Mouse (Mus musculus) lung, embryonic 16.5 days (tissue): ENCODE results near the gene Wdr74. TPM values are rescaled to one million over a fixed set of nuclear protein-coding genes. Genes with fewer than 3 reads are reported as not detected.
"Not testable (repeated sequence)": the region's sequence is repeated elsewhere in the genome, so short reads cannot be mapped to it uniquely, and the experiment has no call there.

Experiments
- ATAC-seq: fragments of 200-750 bp; cut with Nextera tagmentation; 2 replicates; pipeline ENCODE4 v1.8.0; 2017; ENCODE audit warnings: low read depth, mild to moderate bottlenecking, moderate library complexity
- H3K27ac ChIP-seq: fragments of 300-500 bp; sonication (generic); 2 replicates; pipeline ENCODE4 v1.5.1; 2014; ENCODE audit warnings: mild to moderate bottlenecking, control low read depth, low read length
- H3K27me3 ChIP-seq: fragments of 300-500 bp; sonication (generic); 2 replicates; pipeline ENCODE4 v1.6.1; 2014; ENCODE audit warnings: low read depth, low read length, mixed read lengths; ENCODE audit not compliant: control insufficient read depth, insufficient read depth
- H3K36me3 ChIP-seq: fragments of 300-500 bp; sonication (generic); 2 replicates; pipeline ENCODE4 v1.6.1; 2014; ENCODE audit warnings: low read length; ENCODE audit not compliant: control insufficient read depth, insufficient read depth
- H3K4me1 ChIP-seq: fragments of 300-500 bp; sonication (generic); replicated peaks from 2 replicates; pipeline ENCODE4 v1.6.1; 2014; ENCODE audit warnings: low read length, mixed read lengths; ENCODE audit not compliant: control insufficient read depth, insufficient read depth
- H3K4me2 ChIP-seq: fragments of 300-500 bp; sonication (generic); 2 replicates; pipeline ENCODE4 v1.6.1; 2014; ENCODE audit warnings: low read depth, low read length, control low read depth
- H3K4me3 ChIP-seq: fragments of 300-500 bp; sonication (generic); 2 replicates; pipeline ENCODE4 v1.5.1; 2014; ENCODE audit warnings: mild to moderate bottlenecking, low read length, control low read depth
- H3K9ac ChIP-seq: fragments of 300-500 bp; sonication (generic); 2 replicates; pipeline ENCODE4 v1.6.1; 2014; ENCODE audit warnings: low read length, control low read depth
- H3K9me3 ChIP-seq: fragments of 300-500 bp; sonication (generic); 2 replicates; pipeline ENCODE4 v1.6.1; 2016; ENCODE audit warnings: low read length; ENCODE audit not compliant: control insufficient read depth
- WGBS: fragments of 180-500 bp; shearing (Covaris S2); extraction: QIAGEN DNeasy Blood & Tissue Kit; methylation state at CpG from one replicate; pipeline ENCODE4 v1.1.7; 2014; 5-methylcytosine and 5-hydroxymethylcytosine counted together
- polyA plus RNA-seq: library from polyadenylated mRNA; unstranded; fragments of >200 nt; fragmentation: Nextera tagmentation; extraction: Ambion mirVana; gene quantifications from 2 replicates; pipeline ENCODE4 v1.2.1, GENCODE M21; 2015

The Wdr74 gene
- polyA plus RNA-seq, 1 experiment from 2014 or later = 78.9 TPM

DNA sequence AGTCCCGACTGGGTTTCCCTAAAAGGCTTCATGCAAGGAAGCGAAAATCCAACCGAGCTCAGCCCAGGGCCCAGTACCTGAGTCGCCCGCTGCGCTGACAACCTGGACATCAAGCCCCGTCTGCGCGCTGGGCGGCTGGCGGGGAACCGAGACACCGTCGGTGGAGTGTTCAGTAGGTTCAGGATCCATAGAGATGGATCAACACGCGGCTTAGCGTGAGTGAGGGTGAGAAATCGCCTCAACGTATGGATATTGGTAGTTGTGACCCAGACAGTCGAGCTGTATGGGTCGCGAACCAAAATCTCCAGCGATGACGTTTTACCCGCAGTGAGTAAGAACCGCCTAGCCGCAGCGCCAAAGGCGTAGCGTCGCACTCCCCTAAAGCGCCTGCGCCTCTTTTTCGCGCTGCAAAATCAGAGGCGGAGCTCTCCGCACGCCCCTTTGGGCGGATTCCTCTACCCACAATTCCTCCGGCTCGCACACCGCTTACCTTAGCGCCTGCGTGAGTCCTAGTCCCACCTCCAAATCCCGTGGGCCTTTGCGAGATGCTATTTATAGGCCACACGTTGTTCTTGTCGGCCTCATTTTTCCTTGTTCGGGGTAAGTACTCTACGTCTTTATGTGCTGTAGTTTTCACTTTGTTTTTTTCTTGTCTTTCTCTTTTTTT is 12.6 kb upstream of the Wdr74 start, which contains the start of gene Slc3a2:
Slc3a2 (minus strand) TSS at position 463 of the 667 bp plus-strand sequence.
- H3K4me2 ChIP-seq = peak within 1 kb of the TSS; percentile 81
- peak within 1 kb of the TSS; percentile 95 for H3K4me3 ChIP-seq
- peaks cover 24% of the 10 kb centered on the region for H3K36me3 ChIP-seq
- H3K27me3 ChIP-seq = no peaks in the 10 kb centered on the region
- peak; percentile 98 for ATAC-seq
- H3K4me1 ChIP-seq = peaks cover 18% of the 10 kb centered on the region
- H3K9ac ChIP-seq = peak within 1 kb of the TSS; percentile 98
- H3K9me3 ChIP-seq = no peaks in the 10 kb centered on the region
- H3K27ac ChIP-seq = peak within 1 kb of the TSS; percentile 96
- under 1% methylated on average over 50 of the region's 50 CpGs for WGBS

DNA sequence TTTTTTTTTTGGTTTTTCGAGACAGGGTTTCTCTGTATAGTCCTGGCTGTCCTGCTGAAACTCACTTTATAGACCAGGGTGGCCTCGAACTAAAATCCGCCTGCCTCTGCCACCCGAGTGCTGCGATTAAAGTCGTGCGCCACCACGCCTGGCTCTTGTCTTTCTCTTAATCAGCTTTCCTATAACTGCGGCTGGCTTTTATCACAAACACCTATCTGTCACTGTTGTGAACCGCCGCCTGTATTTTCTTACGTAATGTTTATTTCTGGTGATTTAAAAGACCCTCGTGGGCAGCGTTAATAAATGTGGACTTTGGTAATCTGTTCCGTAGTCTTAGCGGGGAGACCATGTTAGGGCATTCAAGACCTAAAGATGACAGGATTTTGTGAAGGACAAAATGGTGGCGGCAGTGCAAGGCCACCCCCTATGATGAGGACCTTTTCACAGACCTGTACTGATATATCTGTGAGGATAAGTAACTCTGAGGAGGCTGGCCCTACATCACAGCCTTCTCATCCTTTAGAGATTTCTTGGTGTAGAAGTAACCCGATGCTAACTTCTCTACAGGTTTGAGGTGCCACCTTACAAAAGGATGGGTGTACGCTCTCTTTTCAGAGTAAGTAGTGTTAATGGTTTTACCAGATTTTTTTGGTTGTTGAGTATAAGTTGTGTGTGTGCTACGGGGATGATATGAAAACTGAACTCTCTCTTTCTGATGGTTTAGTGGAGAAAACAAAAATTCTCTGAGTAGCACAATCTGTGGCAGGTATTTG is 11.9 kb upstream of the Wdr74 start:
- peak overlapping the region; percentile 81 for H3K4me2 ChIP-seq
- under 1% methylated on average over 20 of the region's 20 CpGs for WGBS
- ATAC-seq = no peak
- H3K9me3 ChIP-seq = no peaks in the 10 kb centered on the region
- H3K4me3 ChIP-seq = peak overlapping the region; percentile 95
- H3K4me1 ChIP-seq = peaks cover 18% of the 10 kb centered on the region
- peak overlapping the region; percentile 98 for H3K9ac ChIP-seq
- peak overlapping the region; percentile 90 for H3K27ac ChIP-seq
- H3K27me3 ChIP-seq = no peaks in the 10 kb centered on the region
- peaks cover 24% of the 10 kb centered on the region for H3K36me3 ChIP-seq

DNA sequence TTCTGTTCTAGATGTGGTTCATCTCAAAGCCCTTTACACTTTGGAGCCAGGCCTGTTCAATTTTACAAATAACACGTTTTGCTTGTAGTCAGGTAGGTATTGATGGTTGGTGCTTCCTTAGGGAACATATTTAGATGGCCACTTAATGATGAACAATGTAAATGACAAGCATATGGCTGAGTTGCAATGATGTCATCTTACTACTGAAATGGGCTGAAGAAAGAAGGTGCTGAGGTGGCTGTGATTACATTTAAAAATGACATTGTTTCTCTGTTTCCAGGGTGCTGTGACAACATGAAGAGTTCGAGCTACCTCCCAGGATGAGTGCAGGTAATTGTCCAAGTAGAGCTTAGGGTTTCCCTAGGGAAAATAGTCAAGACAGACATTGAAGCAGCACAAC is 11.2 kb upstream of the Wdr74 start:
- Histone ChIP-seq H3K4me1 (peaks cover 18% of the 10 kb centered on the region), H3K4me2 (peak overlapping the region; percentile 81), H3K27me3 (no peaks in the 10 kb centered on the region), H3K27ac (peak overlapping the region; percentile 90), H3K9ac (peak overlapping the region; percentile 98), H3K9me3 (no peaks in the 10 kb centered on the region), H3K4me3 (peak overlapping the region; percentile 95), H3K36me3 (peaks cover 24% of the 10 kb centered on the region)
- ATAC-seq = no peak
- WGBS = 0% methylated on average over 2 of the region's 2 CpGs

DNA sequence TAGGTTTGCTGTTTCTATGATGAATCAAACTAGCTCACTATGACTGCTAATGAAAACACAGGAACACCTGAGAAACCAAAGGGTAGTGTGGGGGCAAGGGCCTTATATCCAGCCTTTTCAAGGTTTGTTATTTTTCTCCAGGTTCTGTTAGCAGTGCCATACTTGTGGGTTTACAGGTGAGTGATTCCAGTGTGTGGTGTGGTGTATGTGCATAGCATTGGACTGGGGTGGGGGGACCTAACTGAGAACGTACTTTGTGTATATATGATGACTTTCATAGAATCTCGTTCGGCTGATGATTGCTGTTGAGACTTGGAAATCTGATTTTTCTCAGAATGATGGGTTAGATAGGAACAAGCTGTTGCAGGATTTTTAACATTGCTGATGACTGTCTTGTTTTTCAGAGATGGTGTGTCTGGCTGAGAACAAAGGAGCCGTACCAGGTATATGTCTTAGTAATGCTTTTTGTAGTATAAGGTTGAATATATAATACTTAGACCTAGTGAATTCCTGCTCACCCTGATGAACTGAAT is 10.5 kb upstream of the Wdr74 start:
- peaks cover 18% of the 10 kb centered on the region for H3K4me1 ChIP-seq
- no peak overlapping the region for H3K27ac ChIP-seq
- peak overlapping the region; percentile 95 for H3K4me3 ChIP-seq
- peak overlapping the region; percentile 98 for H3K9ac ChIP-seq
- H3K36me3 ChIP-seq = peaks cover 24% of the 10 kb centered on the region
- H3K27me3 ChIP-seq = no peaks in the 10 kb centered on the region
- 36% methylated on average over 4 of the region's 4 CpGs for WGBS
- no peak for ATAC-seq
- H3K4me2 ChIP-seq = peak overlapping the region; percentile 81
- no peaks in the 10 kb centered on the region for H3K9me3 ChIP-seq

DNA sequence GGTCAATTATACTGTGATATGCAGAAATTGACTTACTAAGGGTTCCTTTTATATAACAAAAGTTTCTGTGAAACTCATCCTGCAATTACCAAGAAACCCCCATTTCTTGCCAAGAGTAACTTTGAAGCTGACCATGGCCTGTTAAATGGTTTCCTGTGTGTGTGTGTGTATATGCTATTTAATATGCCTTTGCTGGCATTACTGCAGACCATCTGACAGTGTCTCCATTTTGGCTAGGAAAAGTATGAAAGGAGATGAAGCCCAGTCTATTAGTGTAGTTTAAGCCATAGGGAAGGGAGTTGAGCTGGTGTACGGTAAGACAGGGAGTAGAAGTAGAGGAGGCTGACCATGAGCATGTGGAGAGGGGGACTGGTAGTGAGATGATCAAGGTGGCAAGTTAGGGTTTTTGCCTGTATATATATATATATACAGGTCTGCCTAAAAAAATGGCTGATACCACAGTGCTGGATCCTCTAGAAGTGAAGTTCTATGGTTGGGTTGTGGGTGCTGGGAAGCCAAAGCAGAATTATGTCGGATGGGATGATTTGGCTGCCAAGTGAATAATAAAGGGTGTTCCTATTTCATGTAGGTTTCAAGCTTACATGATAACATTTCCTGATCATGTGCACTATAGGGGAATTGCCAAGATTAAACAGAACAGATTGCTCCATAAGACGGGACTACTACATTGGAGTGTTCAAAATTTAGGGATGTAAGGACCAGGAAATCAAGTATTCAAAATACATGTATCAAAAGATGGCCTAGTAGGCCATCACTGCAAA is 8.8 kb upstream of the Wdr74 start:
- Histone ChIP-seq H3K27me3 (no peaks in the 10 kb centered on the region), H3K36me3 (peaks cover 24% of the 10 kb centered on the region), H3K27ac (no peak overlapping the region), H3K4me1 (peaks cover 17% of the 10 kb centered on the region), H3K4me3 (no peak overlapping the region), H3K4me2 (no peak overlapping the region), H3K9me3 (no peaks in the 10 kb centered on the region), H3K9ac (no peak overlapping the region)
- ATAC-seq = no peak
- whole genome bisulfite sequencing = 18% methylated on average over 3 of the region's 3 CpGs

DNA sequence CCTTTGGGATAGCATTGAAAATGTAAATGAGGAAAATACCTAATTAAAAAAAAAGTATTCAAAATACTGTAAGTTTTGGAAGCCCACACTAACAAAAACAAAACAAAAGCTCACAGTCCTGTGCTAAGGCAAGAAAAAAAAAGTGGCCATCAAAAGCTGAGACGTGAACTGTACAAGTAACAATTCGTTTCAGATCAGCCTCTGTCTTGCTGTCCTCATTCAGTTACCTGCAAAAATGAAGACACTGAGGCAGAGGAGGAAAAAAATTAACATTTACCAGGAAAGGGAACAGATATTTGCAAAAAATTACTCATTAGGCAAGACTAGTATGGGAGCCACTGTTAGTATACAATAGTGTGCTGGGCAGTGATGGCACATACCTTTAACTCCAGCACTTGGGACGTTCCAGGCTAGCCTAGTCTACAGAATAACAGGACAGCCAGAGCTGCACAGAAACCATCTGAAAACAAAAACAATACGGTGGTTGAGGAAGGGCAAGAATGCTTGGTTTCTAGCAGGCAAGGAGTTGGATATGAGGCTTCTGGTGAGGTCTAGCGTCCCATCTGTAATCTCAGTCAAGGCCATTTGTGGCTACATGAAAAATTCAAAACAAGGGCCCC is 8.0 kb upstream of the Wdr74 start:
- Histone ChIP-seq H3K4me2 (no peak overlapping the region), H3K27ac (no peak overlapping the region), H3K4me3 (no peak overlapping the region), H3K36me3 (peaks cover 24% of the 10 kb centered on the region), H3K9ac (no peak overlapping the region), H3K9me3 (no peaks in the 10 kb centered on the region), H3K27me3 (no peaks in the 10 kb centered on the region), H3K4me1 (peaks cover 12% of the 10 kb centered on the region)
- WGBS = 19% methylated on average over 5 of the region's 5 CpGs
- no peak for ATAC-seq

DNA sequence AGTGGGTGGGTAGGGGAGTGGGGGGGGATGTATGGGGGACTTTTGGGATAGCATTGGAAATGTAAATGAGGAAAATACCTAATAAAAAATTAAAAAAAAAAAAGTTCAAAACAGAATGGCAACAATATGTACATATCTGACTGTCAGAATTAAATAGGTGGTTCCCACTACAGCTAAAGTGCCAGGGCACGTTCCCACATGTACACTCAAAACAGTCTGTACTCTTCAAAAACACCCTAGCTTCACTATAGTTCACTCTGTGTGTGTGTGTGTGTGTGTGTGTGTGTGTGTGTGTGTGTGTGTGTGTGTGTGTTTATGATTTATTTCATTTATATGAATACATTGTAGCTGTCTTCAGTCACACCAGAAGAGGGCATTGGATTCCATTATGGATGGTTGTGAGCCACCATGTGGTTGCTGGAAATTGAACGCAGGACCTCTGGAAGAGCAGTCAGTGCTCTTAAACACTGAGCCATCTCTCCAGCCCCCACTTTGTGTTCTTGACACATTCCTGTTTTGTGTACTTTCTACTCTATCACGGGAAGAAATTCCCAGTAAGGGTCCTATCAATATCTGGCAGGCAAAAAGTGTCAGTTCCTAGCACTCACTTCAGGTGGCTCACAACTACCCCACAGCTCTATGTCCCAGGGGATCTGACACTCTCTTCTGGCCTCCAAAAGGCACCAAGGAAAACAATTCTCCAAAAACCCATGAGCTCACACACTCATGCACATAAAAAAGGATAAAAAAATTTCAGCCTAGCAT is 7.1 kb upstream of the Wdr74 start:
- H3K27me3 ChIP-seq, H3K9ac ChIP-seq, H3K4me2 ChIP-seq, H3K27ac ChIP-seq, H3K9me3 ChIP-seq, ATAC-seq, H3K4me3 ChIP-seq: not testable (repeated sequence)
- WGBS = 33% methylated on average over 3 of the region's 3 CpGs
- Histone ChIP-seq H3K36me3 (peaks cover 24% of the 10 kb centered on the region), H3K4me1 (peaks cover 12% of the 10 kb centered on the region)

DNA sequence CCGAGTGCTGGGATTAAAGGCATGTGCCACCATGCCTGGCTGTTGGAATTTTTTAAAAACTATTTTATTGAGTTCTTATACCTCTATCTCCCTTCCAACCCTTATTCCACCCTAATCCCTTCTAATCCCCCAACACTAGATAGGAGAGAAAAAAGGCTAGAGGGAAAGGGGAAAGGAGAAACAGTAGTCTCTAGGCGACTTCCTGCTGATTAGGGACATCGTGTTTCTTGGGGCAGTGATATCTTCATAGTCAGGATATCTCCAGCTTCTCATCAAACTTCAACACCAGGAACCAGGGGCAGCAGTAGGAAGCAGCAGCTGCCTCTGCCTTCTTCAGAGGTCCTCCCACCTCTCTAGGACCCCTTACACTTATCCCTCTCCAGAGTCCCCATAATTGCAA is 1.3 kb upstream of the Wdr74 start:
- no peaks in the 10 kb centered on the region for H3K27me3 ChIP-seq
- H3K36me3 ChIP-seq = peaks cover 16% of the 10 kb centered on the region
- H3K9me3 ChIP-seq = no peaks in the 10 kb centered on the region
- WGBS = 69% methylated on average over 3 of the region's 3 CpGs
- ATAC-seq = no peak
- H3K4me1 ChIP-seq = peaks cover 8% of the 10 kb centered on the region
- no peak overlapping the region for H3K4me3 ChIP-seq
- H3K27ac ChIP-seq = no peak overlapping the region
- no peak overlapping the region for H3K9ac ChIP-seq
- H3K4me2 ChIP-seq = no peak overlapping the region
